Mouse (Mus musculus) macrophage (primary cell): Measurements from ENCODE around the gene Aup1. TPM values are rescaled to one million over a fixed set of nuclear protein-coding genes. Genes with fewer than 3 reads are reported as not detected.

Source experiments
- H3K27ac ChIP-seq: fragments of 350-480 bp; formaldehyde crosslinking; 2 replicates; pipeline ENCODE4 v1.9.0; 2021
- H3K36me3 ChIP-seq: fragments of 350-480 bp; formaldehyde crosslinking; 2 replicates; pipeline ENCODE4 v1.9.0; 2021; ENCODE audit errors: inconsistent target
- H3K4me3 ChIP-seq: fragments of 350-480 bp; formaldehyde crosslinking; 2 replicates; pipeline ENCODE4 v1.9.0; 2021; ENCODE audit errors: inconsistent target
- H3K79me2 ChIP-seq: fragments of 350-480 bp; formaldehyde crosslinking; 2 replicates; pipeline ENCODE4 v1.9.0; 2021; ENCODE audit errors: inconsistent target
- WGBS: methylation state at CpG from one replicate; pipeline ENCODE4 v1.1.7; 2026; ENCODE audit warnings: inconsistent platforms; ENCODE audit not compliant: missing documents; 5-methylcytosine and 5-hydroxymethylcytosine counted together
- polyA plus RNA-seq: library from polyadenylated mRNA; stranded (reverse); fragments of 250-400 nt; gene quantifications from 3 replicates; pipeline ENCODE4 v1.2.4, GENCODE M21; 2018; ENCODE audit warnings: inconsistent platforms

The Aup1 gene
- polyA plus RNA-seq, 1 experiment from 2014 or later, result 272 TPM

- Histone ChIP-seq H3K4me3 (no peak overlapping the region), H3K36me3 (no peaks in the 10 kb centered on the region), H3K79me2 (peaks cover 16% of the 10 kb centered on the region; the same call in 1 of the 2 replicates), H3K27ac (peak overlapping the region; percentile 19)
- 29% methylated on average over 22 of the region's 24 CpGs for WGBS
Measured at GRCm38 (mm10) chr6:83038496-83039012, 15.8 kb upstream of the Aup1 start.

DNA sequence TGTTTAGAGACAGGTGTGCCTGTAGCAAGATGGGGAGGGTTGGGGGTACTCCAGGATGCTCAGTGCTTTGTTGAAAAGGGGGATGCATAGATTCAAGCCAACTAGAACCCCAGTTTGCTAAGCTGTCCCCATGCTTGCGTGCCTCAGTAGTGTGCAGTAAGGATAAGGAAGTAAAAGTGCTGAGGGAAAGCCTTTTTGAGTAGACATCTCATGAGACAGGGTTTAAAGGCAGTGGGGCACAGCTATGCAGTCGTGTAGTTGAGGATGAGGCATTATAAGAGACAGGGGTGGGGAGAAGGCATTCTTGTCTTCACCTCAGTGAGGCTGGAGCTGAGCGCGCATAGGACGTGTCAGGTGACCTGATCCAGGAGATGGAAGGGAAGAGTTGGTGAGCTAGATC is 13.7 kb upstream of the Aup1 start:
- no peaks in the 10 kb centered on the region for H3K36me3 ChIP-seq
- peak overlapping the region; percentile 68 for H3K27ac ChIP-seq
- WGBS, result 71% methylated on average over 5 of the region's 5 CpGs
- H3K4me3 ChIP-seq, result peak overlapping the region; percentile 8; the same call in 1 of the 2 replicates
- H3K79me2 ChIP-seq, result peaks cover 16% of the 10 kb centered on the region; the same call in 1 of the 2 replicates

DNA sequence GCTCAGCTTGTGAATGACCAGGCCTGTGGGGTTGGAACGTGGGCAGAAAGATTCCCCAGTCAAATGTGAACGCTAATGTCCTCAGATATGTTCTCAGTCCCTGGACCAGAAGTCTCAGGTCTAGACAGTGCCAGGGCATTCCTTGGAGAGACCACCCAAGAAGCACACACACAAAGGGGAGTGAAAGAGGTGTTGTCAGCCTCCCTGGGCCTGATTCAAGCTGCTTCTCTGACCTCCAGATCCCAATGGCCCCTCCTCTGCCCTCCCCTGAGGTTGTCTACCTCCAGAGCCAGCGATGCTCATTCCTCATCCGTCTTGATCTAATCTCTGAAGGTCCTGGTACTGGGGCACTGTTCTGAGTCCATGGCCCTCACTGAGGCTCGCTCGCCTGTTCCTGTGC is 10.8 kb upstream of the Aup1 start:
- WGBS, result 75% methylated on average over 6 of the region's 6 CpGs
- Histone ChIP-seq H3K36me3 (no peaks in the 10 kb centered on the region), H3K79me2 (peaks cover 16% of the 10 kb centered on the region; the same call in 1 of the 2 replicates), H3K4me3 (no peak overlapping the region), H3K27ac (peak overlapping the region; percentile 96)

DNA sequence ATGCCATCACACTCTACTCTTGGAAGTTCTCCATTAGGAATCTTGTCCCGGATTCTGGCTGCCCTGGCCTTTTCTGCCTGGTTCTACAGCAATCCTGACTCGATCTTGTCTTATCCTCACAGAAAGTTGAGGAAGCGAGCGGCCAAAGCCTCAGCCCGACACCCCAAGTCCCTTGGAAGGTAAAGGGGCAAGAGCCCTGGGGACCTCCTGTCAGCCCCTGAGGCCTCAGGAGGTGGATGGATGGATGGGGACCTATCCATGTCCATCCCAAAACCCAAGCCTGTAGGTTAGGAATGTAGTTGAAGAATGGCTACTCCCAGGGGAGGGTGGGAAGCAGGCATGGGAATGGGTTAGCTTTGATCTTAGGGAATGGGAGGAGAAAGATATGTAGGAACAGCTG is 10.3 kb upstream of the Aup1 start:
- WGBS, result 92% methylated on average over 5 of the region's 5 CpGs
- Histone ChIP-seq H3K4me3 (no peak overlapping the region), H3K27ac (peak overlapping the region; percentile 96), H3K36me3 (no peaks in the 10 kb centered on the region), H3K79me2 (peaks cover 16% of the 10 kb centered on the region; the same call in 1 of the 2 replicates)

GRCm38 (mm10) chr6:83044742-83045141 is 9.6 kb upstream of the Aup1 start:
- WGBS, result 35% methylated on average over 8 of the region's 9 CpGs
- Histone ChIP-seq H3K79me2 (peaks cover 16% of the 10 kb centered on the region; the same call in 1 of the 2 replicates), H3K4me3 (no peak overlapping the region), H3K36me3 (no peaks in the 10 kb centered on the region), H3K27ac (peak overlapping the region; percentile 96)

GRCm38 (mm10) chr6:83049367-83049766 is 5.0 kb upstream of the Aup1 start:
- 93% methylated on average over 10 of the region's 10 CpGs for WGBS
- Histone ChIP-seq H3K27ac (no peak overlapping the region), H3K4me3 (no peak overlapping the region), H3K36me3 (peaks cover 14% of the 10 kb centered on the region; the same call in 1 of the 2 replicates), H3K79me2 (peaks cover 33% of the 10 kb centered on the region)

DNA sequence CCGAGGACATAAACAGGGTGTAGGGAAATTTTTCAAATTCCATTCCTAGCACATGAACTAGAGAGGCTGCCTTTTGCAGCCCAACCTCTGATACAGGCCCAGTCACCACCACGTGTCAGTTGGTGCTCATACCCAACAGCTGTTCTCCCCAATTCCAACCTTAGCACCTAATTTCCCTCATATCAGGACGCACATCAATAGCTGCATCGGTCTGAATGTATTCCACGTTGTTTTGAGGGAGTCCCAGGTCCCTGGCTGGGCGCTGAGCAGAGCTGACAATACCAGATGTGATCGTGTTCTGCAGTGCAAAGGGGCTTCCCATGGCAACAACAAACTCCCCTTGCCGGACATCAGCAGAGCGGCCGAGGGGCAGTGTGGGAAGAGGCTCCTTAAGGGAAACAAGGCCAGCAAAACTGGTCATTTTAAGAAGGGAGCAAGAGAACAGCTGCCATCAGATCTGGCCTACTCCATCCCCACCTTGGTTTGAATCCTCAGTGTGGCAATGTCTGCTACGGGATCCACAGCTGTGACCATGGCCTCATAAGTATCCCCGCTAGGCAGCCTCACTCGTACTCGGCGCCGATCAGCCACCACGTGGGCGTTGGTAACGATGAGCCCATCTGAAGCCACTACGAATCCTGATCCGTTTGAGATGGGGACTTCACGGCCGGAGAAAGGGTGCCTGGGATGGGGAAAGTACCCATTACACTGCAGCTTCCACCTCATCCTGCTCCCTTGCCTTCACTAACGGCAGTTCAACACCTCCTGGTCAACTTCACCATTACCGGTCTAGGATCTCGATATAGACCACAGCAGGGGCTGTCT is 973 bp upstream of the Aup1 start:
- H3K79me2 ChIP-seq, result peaks cover 56% of the 10 kb centered on the region
- H3K27ac ChIP-seq, result peak overlapping the region; percentile 80
- H3K4me3 ChIP-seq, result peak overlapping the region; percentile 76
- 7% methylated on average over 26 of the region's 26 CpGs for WGBS
- H3K36me3 ChIP-seq, result peaks cover 35% of the 10 kb centered on the region; the same call in 1 of the 2 replicates

DNA sequence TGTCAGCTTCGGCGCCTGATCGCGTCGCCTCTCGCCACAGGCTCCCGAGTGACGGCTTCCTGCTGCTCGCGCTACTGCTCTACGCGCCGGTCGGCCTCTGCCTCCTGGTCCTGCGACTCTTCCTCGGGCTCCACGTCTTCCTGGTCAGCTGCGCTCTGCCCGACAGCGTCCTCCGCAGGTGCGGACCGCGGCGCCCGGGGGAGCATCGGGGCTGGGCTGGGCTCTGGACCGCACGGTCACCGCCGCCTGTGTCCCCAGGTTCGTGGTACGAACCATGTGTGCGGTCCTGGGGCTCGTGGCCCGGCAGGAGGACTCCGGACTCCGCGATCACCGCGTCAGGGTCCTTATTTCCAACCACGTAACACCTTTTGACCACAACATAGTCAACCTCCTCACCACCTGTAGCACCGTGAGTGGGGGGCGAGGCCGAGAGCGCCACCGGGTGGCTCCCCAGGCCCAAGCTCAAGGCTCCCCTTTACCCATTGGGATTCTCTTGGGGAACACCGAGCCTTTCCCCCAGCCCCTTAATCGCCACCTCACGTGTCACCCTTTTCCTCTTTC is 630 bp downstream of the Aup1 start, which contains the start of gene Htra2:
Gene Htra2 (minus strand): TSS at position 403 of the 561 bp plus-strand sequence.
- peaks cover 56% of the 10 kb centered on the region for H3K79me2 ChIP-seq
- H3K36me3 ChIP-seq, result peaks cover 34% of the 10 kb centered on the region; the same call in 1 of the 2 replicates
- peak within 1 kb of the TSS; percentile 80 for H3K27ac ChIP-seq
- H3K4me3 ChIP-seq, result peak within 1 kb of the TSS; percentile 82
- WGBS, result under 1% methylated on average over 43 of the region's 50 CpGs

DNA sequence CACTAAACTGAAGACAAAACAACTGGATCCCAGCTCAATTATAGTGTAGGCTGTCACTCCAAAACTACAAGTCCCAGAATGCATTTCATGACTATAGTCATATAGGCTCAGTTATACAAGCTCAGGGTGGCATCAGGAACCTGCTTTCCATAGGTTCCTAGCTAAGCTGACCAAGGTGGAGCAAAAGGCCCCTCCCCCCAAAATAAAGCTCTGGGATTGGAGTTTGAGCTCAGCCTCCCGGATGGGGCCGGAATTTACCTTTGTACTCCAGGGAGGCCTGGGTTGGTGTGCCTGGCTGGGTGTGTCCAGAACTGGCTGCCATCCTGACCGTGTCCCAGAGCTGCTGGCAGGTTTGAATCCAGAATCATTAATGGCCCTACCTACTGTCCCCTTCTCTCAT is 3.5 kb downstream of the Aup1 start, which contains the start of gene Dqx1:
Gene Dqx1 (plus strand): TSS at position 55 of the 400 bp plus-strand sequence.
- no peak within 1 kb of the TSS for H3K27ac ChIP-seq
- peaks cover 20% of the 10 kb centered on the region; the same call in 1 of the 2 replicates for H3K36me3 ChIP-seq
- WGBS, result 91% methylated on average over 3 of the region's 3 CpGs
- no peak within 1 kb of the TSS for H3K4me3 ChIP-seq
- H3K79me2 ChIP-seq, result peaks cover 38% of the 10 kb centered on the region

GRCm38 (mm10) chr6:83058725-83059124 is 4.4 kb downstream of the Aup1 start:
- WGBS, result 100% methylated on average over 1 of the region's 2 CpGs
- H3K79me2 ChIP-seq, result peaks cover 29% of the 10 kb centered on the region
- no peak overlapping the region for H3K27ac ChIP-seq
- no peak overlapping the region for H3K4me3 ChIP-seq
- H3K36me3 ChIP-seq, result peaks cover 20% of the 10 kb centered on the region; the same call in 1 of the 2 replicates

DNA sequence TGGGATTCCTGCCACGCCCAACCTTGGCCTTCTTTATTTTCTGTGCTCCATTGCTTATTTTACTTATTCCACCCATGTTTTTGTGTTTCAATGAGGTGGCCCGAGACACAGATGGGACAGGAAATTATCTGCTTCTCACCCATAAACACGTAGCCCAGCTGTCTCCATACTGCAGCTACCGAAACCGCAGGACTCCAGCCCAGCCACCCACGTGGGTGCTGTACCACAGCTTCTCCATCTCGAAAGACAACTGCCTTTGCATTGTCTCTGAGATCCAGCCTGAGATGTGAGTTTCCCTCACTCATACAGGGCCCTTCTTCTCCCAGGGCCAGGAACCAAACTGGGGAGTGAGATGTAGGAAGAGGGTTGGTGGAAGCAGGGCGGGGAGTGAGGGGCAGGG is 11.7 kb downstream of the Aup1 start:
- no peak overlapping the region for H3K4me3 ChIP-seq
- H3K79me2 ChIP-seq, result no peaks in the 10 kb centered on the region
- WGBS, result 57% methylated on average over 8 of the region's 8 CpGs
- H3K27ac ChIP-seq, result no peak overlapping the region
- H3K36me3 ChIP-seq, result no peaks in the 10 kb centered on the region

DNA sequence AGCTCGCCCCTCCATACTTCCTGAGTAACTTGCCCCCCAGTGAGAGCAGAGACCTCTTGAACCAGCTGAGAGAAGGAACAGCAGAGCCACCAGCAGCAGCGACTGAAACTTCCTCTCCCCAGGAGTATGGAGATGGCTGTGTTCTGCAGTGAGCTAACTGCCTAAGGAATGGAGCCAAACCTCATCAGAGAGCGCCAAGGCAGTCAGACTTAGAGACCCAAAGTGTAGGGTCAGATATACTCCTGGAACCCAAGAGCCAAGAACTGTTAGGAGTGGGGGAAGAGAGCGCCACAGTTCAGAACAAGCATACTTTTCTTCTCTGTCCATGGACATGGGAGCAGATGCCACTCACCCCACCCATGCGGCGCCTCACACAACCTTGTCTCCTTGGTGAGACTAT is 12.1 kb downstream of the Aup1 start:
- Histone ChIP-seq H3K79me2 (no peaks in the 10 kb centered on the region), H3K27ac (no peak overlapping the region), H3K4me3 (no peak overlapping the region), H3K36me3 (no peaks in the 10 kb centered on the region)
- 51% methylated on average over 6 of the region's 6 CpGs for WGBS

DNA sequence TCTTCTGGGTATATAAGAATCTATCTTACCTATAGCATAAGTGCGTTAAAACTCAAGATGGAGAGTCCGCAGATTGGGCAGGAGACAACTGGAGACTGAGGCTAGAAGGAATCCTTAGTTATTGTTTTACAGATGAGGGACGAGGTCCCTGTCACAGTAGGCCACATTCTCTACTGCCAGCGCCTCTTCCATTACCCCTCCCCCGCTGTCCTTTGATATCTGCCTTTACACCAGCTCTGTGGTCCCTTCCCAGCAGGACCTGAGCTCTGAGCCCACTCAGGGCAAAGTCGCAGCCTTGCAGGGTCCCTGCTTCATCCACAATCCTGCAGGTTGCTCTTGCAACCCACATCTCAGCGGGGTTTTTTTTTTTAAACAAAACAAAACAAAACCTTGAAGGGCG is 13.9 kb downstream of the Aup1 start:
- WGBS, result 69% methylated on average over 8 of the region's 8 CpGs
- no peak overlapping the region for H3K27ac ChIP-seq
- H3K4me3 ChIP-seq, result no peak overlapping the region
- no peaks in the 10 kb centered on the region for H3K79me2 ChIP-seq
- no peaks in the 10 kb centered on the region for H3K36me3 ChIP-seq

DNA sequence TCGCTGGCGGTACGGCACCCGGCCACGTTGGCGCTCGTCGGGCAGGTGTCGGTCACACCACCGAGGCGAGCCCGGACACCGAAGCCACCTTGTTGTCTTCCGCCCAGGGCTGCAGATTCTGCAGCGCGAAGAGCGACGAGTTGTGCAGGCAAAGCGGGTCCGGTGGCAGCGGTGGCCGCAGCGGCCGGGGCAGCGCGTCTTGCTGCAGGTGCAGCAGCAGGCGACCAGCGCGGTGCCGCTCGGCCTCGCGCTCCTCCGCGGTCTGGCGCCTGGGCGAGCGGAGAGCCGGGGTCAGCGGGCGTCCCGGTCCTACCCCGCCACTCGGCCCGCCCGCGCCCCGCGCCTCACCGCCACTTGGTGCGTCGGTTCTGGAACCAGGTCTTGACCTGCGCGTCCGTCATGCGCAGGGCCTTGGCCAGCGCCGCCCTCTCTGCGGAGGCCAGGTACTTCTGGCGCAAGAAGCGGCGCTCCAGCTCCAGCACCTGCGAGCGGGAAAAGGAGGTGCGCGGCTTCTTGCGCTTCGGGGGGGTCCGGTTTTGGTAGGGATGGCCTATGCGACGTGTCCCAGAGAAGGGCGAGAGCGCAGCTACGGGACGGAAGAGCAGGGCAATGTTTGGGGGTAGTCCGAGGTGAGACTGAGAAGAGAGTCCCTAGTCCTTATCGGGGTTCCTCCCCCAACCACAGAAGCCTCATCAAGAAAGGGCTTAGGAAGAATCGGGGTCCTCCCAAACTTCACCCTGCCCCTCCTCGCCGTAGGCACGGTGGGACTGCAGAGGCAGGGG is 14.6 kb downstream of the Aup1 start:
- Histone ChIP-seq H3K4me3 (no peak overlapping the region), H3K79me2 (no peaks in the 10 kb centered on the region), H3K27ac (no peak overlapping the region), H3K36me3 (no peaks in the 10 kb centered on the region)
- WGBS, result 5% methylated on average over 73 of the region's 81 CpGs
